Mouse (Mus musculus) lung, adult 2 months (tissue): ENCODE data around the gene Tcl1.

Experiments used
- CTCF ChIP-seq: fragments of 200-500 bp; IDR thresholded peaks from 2 replicates; pipeline ENCODE4 v1.5.1; 2011; ENCODE audit warnings: mild to moderate bottlenecking, low read length, control low read depth; ENCODE audit not compliant: insufficient read depth
- POLR2A ChIP-seq: fragments of 200-500 bp; IDR thresholded peaks from 2 replicates; pipeline ENCODE4 v1.6.1; 2011; ENCODE audit warnings: low read depth, mild to moderate bottlenecking, control low read depth, low read length, borderline replicate concordance; ENCODE audit errors: extremely low read depth

GRCm38 (mm10) chr12:105259221-105259620 is 36.6 kb upstream of the Tcl1 start:
- TF ChIP-seq CTCF (no peak), POLR2A (no peak)
